Mouse (Mus musculus) liver, adult 2 months (tissue): Measurements from ENCODE around the gene Tmem80. TPM values are rescaled to one million over a fixed set of nuclear protein-coding genes. Genes with fewer than 3 reads are reported as not detected.

ENCODE experiments used
- DNase-seq: peaks from one replicate; pipeline ENCODE4 v3.0.0-alpha.2; 2011; ENCODE audit warnings: low read depth, low spot score; ENCODE audit errors: extremely low read depth
- H3K27ac ChIP-seq: fragments of 200-500 bp; replicated peaks from 2 replicates; pipeline ENCODE4 v1.5.1; 2012; ENCODE audit warnings: low read depth, mild to moderate bottlenecking, control low read depth, inconsistent platforms, low read length; ENCODE audit not compliant: insufficient read depth
- H3K27me3 ChIP-seq: fragments of 200-500 bp; 2 replicates; pipeline ENCODE4 v1.6.1; 2012; ENCODE audit warnings: mild to moderate bottlenecking, moderate library complexity, low read length, inconsistent platforms; ENCODE audit not compliant: control insufficient read depth, insufficient read depth
- H3K36me3 ChIP-seq: fragments of 200-500 bp; 2 replicates; pipeline ENCODE4 v1.6.1; 2012; ENCODE audit warnings: low read length, inconsistent platforms; ENCODE audit not compliant: control insufficient read depth, insufficient read depth
- H3K4me1 ChIP-seq: fragments of 200-500 bp; 2 replicates; pipeline ENCODE4 v1.6.1; 2011; ENCODE audit warnings: low read length; ENCODE audit not compliant: control insufficient read depth, insufficient read depth
- H3K4me3 ChIP-seq: fragments of 200-500 bp; 2 replicates; pipeline ENCODE4 v1.5.1; 2011; ENCODE audit warnings: low read depth, mild to moderate bottlenecking, control low read depth, low read length, moderate library complexity; ENCODE audit not compliant: insufficient read depth
- H3K79me2 ChIP-seq: fragments of 200-500 bp; 2 replicates; pipeline ENCODE4 v1.6.1; 2012; ENCODE audit warnings: inconsistent platforms, mild to moderate bottlenecking, low read length, moderate library complexity; ENCODE audit not compliant: control insufficient read depth, insufficient read depth
- H3K9ac ChIP-seq: fragments of 200-500 bp; 2 replicates; pipeline ENCODE4 v1.6.1; 2012; ENCODE audit warnings: low read depth, mild to moderate bottlenecking, control low read depth, inconsistent platforms, low read length
- CTCF ChIP-seq: fragments of 200-500 bp; IDR thresholded peaks from 2 replicates; pipeline ENCODE4 v1.5.1; 2011; ENCODE audit warnings: low read depth, low read length, control low read depth
- POLR2A ChIP-seq: fragments of 200-500 bp; IDR thresholded peaks from 2 replicates; pipeline ENCODE4 v1.6.1; 2011; ENCODE audit warnings: low read length, control low read depth; ENCODE audit not compliant: insufficient read depth; ENCODE audit errors: extremely low read depth
- WGBS: fragments of 180-500 bp; shearing (Covaris S2); methylation state at CpG from one replicate; pipeline ENCODE4 v1.1.7; 2018; 5-methylcytosine and 5-hydroxymethylcytosine counted together
- polyA plus RNA-seq: library from polyadenylated mRNA; depleted of rRNA; stranded (reverse); fragments of >200 nt; gene quantifications from 2 replicates; pipeline ENCODE4 v1.2.3, GENCODE M21; 2012
- total RNA-seq: library from RNA; depleted of rRNA; stranded (reverse); fragments of >200 nt; gene quantifications from 2 replicates; pipeline ENCODE4 v1.2.3, GENCODE M21; 2014

The Tmem80 gene
- total and polyA plus RNA-seq, 2 experiments = 8.9 to 20.9 TPM

- Histone ChIP-seq H3K36me3 (peaks cover 2% of the 10 kb centered on the region; the same call in 1 of the 2 replicates), H3K27me3 (no peaks in the 10 kb centered on the region), H3K27ac (peak overlapping the region; percentile 66), H3K4me3 (peak overlapping the region; percentile 73), H3K9ac (peak overlapping the region; percentile 81), H3K79me2 (peaks cover 14% of the 10 kb centered on the region), H3K4me1 (peaks cover 15% of the 10 kb centered on the region)
- WGBS = 13% methylated on average over 24 of the region's 24 CpGs
- TF ChIP-seq CTCF (no peak), POLR2A (no peak)
- DNase-seq = no peak
Measured at GRCm38 (mm10) chr7:141328373-141328990, 943 bp downstream of the Tmem80 start.

GRCm38 (mm10) chr7:141330706-141331105 lies 3.2 kb downstream of the Tmem80 start:
- peaks cover 6% of the 10 kb centered on the region for H3K36me3 ChIP-seq
- H3K79me2 ChIP-seq = peaks cover 14% of the 10 kb centered on the region
- no peak overlapping the region for H3K9ac ChIP-seq
- no peak for DNase-seq
- no peaks in the 10 kb centered on the region for H3K27me3 ChIP-seq
- no peak overlapping the region for H3K4me3 ChIP-seq
- peaks cover 15% of the 10 kb centered on the region for H3K4me1 ChIP-seq
- no peak for TF ChIP-seq CTCF
- no peak for TF ChIP-seq POLR2A
- H3K27ac ChIP-seq = no peak overlapping the region

- DNase-seq = peak; percentile 87
- Histone ChIP-seq H3K36me3 (peaks cover 6% of the 10 kb centered on the region), H3K9ac (no peak overlapping the region), H3K4me3 (no peak overlapping the region), H3K27ac (peak overlapping the region; percentile 30), H3K4me1 (peaks cover 5% of the 10 kb centered on the region), H3K79me2 (peaks cover 4% of the 10 kb centered on the region), H3K27me3 (no peaks in the 10 kb centered on the region)
- TF ChIP-seq CTCF (no peak), POLR2A (no peak)
- 23% methylated on average over 6 of the region's 6 CpGs for WGBS
Measured at GRCm38 (mm10) chr7:141331990-141332389, 4.5 kb downstream of the Tmem80 start.

GRCm38 (mm10) chr7:141335044-141335579 lies 7.6 kb downstream of the Tmem80 start:
- DNase-seq = no peak
- Histone ChIP-seq H3K4me3 (no peak overlapping the region), H3K27me3 (no peaks in the 10 kb centered on the region), H3K27ac (no peak overlapping the region), H3K9ac (no peak overlapping the region), H3K36me3 (peaks cover 6% of the 10 kb centered on the region), H3K4me1 (peaks cover 3% of the 10 kb centered on the region), H3K79me2 (no peaks in the 10 kb centered on the region)
- 96% methylated on average over 2 of the region's 2 CpGs for WGBS
- TF ChIP-seq CTCF (no peak), POLR2A (no peak)

GRCm38 (mm10) chr7:141335682-141336081 lies 8.1 kb downstream of the Tmem80 start:
- H3K4me3 ChIP-seq = no peak overlapping the region
- no peaks in the 10 kb centered on the region for H3K27me3 ChIP-seq
- 41% methylated on average over 4 of the region's 4 CpGs for WGBS
- no peak overlapping the region for H3K9ac ChIP-seq
- no peak overlapping the region for H3K27ac ChIP-seq
- peaks cover 4% of the 10 kb centered on the region for H3K4me1 ChIP-seq
- peak; percentile 44 for DNase-seq
- H3K79me2 ChIP-seq = no peaks in the 10 kb centered on the region
- no peak for TF ChIP-seq POLR2A
- TF ChIP-seq CTCF = no peak
- peaks cover 6% of the 10 kb centered on the region for H3K36me3 ChIP-seq

GRCm38 (mm10) chr7:141336296-141336695 lies 8.8 kb downstream of the Tmem80 start:
- 65% methylated on average over 3 of the region's 3 CpGs for WGBS
- TF ChIP-seq CTCF (no peak), POLR2A (no peak)
- no peak overlapping the region for H3K9ac ChIP-seq
- H3K27me3 ChIP-seq = no peaks in the 10 kb centered on the region
- peaks cover 6% of the 10 kb centered on the region for H3K36me3 ChIP-seq
- H3K79me2 ChIP-seq = no peaks in the 10 kb centered on the region
- peaks cover 8% of the 10 kb centered on the region for H3K4me1 ChIP-seq
- DNase-seq = no peak
- no peak overlapping the region for H3K4me3 ChIP-seq
- H3K27ac ChIP-seq = no peak overlapping the region
